Mouse (Mus musculus): ENCODE data around the gene Apoa4.

DNA sequence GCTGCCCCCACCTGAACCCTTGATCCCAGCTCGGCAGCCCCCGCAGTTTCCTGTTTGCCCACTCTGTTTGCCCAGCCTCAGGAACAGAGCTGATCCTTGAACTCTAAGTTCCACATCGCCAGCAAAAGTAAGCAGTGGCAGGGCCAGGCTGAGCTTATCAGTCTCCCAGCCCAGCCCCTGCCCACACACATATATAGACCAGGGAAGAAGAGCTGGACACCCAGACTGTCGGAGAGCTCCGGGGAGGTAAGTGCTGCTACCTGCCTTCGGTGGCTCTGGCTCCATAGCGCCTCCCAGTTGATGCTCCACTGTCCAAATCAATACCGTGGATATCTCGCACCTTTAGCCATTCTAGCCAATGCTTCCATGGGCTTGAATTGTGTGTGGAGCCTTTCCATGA is 12.0 kb upstream of the Apoa4 start, which contains the start of gene Apoa1:
- TF ChIP-seq CTCF (IDR thresholded peaks at IDR 0.05), result no peak
- TF ChIP-seq EP300 (IDR thresholded peaks at IDR 0.05), result no peak

Data from lung, postnatal 0 days (tissue).